Mouse (Mus musculus) ovary, postnatal 14 days (tissue): Measurements from ENCODE around the gene Ptprs.
A peak's percentile ranks its signal among the peaks of the same experiment; 100 is the strongest.

Experiments
- DNase-seq: peaks from one replicate; pipeline ENCODE4 v3.0.0; 2022; ENCODE audit warnings: low spot score

Ptprs gene

DNA sequence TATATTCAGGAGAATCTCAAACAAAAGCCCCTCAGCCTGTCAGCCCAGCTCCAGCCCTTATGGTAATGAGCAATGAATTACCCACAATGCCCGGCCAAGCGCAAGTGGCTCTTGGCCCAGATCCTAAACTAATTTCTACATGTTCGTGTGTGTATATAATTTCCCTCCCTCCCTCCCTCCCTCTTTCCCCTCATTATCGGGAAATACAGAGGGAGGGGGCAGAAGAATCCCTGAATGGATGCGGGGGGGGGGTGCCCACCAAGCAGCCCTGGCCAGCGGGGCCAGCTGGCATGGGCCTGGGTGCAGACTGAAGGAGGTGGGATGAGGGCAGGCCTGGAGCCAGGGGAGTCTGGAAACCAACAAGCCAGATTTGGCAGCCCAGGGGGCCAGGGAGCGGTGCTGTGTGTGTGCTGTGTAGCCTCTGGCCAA, 8.8 kb downstream of the Ptprs start:
- peak; percentile 63 for DNase-seq

- no peak for DNase-seq
Measured at GRCm38 (mm10) chr17:56466747-56467146, 9.5 kb downstream of the Ptprs start.

GRCm38 (mm10) chr17:56464817-56465216, 11.5 kb downstream of the Ptprs start:
- DNase-seq = no peak

DNA sequence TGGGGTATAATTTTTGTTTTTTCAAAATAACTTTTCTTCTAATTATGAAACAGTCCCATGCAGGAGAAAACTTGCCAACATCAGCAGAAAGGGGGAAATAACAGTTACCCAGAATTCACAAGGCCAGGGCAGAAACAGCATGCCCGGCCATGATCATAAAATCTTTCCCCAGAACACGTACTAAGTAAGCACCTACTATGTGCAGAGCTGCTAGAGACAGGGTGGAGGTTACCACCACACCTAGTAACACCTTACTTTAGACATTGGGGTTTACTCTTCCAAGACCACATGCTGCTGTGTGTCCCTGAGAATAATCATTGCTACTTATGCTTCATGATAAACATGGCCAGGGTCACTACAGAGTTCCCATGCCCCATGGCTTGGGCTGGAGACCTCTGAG, 11.9 kb downstream of the Ptprs start:
- no peak for DNase-seq

DNA sequence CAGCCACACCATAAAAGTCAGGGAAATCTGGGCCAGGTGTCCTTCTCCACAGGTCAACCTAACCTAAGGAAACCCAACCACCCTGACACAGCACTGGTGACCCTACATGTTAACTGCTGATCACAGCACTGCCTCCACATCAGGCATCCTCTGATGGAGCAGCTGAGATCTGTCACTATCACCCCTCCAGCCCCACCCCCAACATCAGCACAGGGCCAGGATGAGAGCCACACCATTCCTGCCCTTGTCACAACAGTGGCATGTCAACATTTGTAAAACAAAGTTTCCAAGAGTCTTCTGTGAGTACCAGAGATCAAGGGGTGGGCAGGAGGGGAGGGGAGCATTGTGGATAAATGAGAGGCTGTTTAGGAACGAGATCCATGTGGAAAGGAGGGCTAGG, 12.8 kb downstream of the Ptprs start:
- no peak for DNase-seq

GRCm38 (mm10) chr17:56462835-56463455, 13.3 kb downstream of the Ptprs start:
- DNase-seq = no peak

- peak; percentile 97 for DNase-seq
Measured at GRCm38 (mm10) chr17:56461771-56462743, 14.2 kb downstream of the Ptprs start.

DNA sequence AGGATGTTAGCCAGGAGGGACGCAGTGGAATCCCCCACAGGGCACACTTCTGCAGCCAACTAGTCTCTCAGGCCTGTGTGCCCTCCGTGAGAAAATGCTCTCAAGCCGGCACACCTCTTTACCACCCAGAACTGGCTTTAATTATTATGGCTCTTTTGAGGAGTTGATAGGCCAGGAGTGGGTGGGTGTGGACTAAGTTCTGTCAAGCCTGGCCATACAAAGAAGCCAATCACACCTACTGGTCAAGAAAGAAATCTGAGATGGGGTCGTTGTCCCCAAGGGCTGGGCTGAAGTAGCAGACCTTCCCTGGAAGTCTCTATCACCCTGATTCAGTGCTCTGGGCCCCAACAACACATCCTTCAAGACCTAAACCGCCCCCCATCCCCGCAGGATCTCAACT, 15.4 kb downstream of the Ptprs start:
- no peak for DNase-seq

DNA sequence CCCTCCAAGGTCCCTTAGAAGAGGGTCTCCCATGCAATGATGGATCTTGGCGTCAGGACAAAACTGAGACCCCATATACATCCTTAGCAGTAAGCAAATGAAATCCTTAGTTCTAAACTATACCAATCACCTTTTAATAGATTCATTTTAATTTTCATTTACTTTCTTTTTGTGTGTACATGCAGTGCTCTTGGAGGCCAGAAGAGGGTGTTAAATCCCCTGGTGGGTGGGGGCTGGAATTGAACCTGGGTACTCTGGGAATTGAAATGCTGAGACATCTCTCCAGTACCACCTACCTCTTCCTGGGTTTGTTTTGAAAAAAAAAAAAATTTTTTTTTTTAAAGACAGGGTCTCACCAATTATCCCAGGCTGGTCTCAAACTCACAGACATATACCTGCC, 18.8 kb downstream of the Ptprs start:
- DNase-seq = no peak

GRCm38 (mm10) chr17:56456353-56456752, 19.9 kb downstream of the Ptprs start:
- DNase-seq = no peak

GRCm38 (mm10) chr17:56453689-56454088, 22.6 kb downstream of the Ptprs start:
- DNase-seq = no peak

DNA sequence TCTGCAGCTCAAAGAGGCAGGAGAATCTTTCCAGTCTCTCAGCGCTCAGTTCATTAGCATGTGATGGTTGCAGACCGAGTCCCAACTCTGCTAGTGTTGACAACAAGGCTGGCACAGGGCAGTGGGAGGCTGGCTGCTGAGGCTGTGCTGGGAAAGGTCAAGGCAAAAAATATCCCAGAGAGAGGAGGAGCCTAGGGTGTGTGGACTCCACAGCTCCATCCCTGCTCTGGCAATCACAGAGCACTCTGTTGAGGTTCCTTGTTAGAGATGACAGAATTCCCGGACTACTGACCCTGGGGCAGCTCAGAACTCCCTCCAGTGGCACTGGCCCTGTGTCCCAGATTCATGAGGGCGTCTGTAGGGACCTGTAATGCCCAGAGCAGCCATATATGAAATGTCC, 23.0 kb downstream of the Ptprs start:
- no peak for DNase-seq

DNA sequence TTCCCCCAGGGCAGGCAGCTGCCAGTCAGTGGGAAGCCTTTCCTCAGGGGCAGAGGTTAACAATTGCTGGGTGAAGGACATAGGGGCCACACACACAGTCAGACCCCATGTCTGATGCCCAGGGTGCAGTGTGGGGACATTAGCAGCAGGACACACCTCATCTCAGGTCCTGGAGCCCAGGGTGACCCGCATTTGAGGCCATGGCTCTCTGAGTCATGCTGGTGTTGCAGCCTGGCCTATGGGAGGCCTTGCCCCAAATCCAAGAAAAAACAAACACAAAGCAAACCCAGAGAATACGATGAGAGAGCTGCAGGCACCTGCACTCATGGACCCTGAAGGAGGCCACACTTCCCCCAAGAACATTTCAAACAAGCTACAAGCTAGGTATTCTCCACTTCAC, 28.6 kb downstream of the Ptprs start:
- DNase-seq = no peak

DNA sequence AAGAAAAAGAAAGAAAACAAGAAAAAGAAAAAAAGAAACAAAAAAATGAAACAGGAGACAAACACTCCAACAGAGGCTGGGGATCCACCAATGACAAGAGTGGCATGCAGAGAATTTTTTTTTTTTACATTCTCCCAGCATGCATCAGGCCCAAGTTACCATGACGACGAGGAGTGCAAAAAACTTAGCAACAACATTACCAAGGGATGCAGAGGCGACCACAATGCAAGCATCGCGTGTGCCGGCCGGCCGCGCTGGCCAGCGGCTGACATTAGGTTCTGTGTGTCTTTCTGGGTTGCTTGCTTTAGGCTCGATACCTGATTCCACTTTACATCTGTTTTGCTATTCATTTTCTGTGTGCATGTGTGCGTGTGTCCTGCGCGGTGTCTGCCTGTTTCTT, 30.9 kb downstream of the Ptprs start:
- DNase-seq = no peak

DNA sequence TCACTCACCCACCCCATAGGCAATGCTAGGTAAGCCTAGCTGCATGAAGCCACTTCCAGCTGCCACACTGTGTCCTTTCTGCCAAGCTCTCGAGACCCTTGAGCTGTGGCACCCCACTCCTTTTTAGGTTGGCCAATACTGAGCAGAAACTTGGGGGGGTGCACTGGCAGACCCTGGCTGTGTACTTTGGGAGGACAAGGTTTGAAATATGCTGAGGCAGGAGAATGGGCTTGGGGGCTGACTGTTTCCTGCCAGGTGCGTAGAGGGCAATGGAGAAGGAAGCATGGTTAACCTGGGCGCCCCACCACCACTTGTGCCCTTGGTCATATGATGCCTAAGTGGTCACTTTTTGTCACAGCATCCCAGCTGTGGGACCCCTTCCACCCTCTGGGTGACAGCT, 31.5 kb downstream of the Ptprs start:
- DNase-seq = no peak

DNA sequence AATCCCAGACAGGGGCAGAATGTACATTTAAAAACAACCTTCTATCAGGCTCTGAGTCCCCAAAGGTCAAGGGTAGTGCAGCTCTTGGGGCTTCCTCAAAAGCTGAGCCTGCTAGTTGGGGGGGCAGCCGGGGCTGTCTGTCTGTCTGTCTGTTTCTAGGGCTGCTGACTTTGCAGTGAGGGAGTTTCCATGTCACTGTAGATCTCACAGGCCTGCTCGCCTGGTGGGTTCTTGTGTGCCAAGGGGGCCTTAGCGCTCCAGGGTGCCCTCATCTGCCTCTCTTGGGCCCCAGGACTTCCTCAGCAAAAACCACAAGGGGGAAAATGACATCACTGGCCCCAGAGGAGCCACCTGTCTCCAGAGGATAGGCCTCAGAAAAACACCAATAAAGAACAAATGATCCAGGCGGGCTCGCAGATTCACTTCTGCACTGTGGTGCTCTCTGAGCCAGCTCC, 32.9 kb downstream of the Ptprs start:
- no peak for DNase-seq

- DNase-seq = no peak
Measured at GRCm38 (mm10) chr17:56442316-56442715, 34.0 kb downstream of the Ptprs start.

DNA sequence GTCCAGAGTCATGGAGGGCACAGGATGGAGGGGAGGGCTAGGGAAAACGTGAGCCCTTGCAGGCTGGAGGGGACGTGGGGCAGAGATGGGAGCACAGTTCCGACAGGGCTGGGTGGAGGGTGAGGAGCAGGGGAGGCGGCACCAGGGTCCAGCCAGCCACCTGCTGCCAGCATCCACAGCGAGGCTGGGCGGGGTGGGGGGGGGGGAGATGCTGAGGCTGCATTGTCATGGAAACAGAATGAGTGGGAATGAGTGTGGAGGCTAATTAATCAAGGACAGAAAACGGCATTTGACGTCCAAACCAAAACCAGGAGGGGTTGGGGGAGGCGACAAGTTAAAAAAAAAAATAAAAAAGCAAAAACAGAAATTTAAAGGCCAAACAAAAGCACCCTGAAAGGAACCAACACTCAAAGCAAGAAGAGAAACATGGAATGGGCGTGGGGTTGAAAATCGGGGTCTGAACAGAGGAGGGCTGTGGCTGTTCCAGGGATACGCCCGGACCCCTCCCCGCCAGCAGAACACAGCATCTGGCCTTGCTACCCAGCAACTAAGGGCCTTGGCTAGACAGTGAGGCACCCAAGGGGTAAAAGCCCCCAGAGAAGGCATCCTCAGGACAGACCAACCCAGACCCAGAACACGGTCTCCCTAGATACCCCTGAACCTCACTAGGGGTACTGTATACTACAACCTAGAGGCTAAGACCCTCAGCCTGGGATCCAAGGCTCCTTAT, 36.4 kb downstream of the Ptprs start:
- DNase-seq = no peak

GRCm38 (mm10) chr17:56431582-56431981, 44.7 kb downstream of the Ptprs start:
- DNase-seq = no peak

GRCm38 (mm10) chr17:56427857-56428256, 48.4 kb downstream of the Ptprs start:
- no peak for DNase-seq

GRCm38 (mm10) chr17:56425941-56426340, 50.3 kb downstream of the Ptprs start:
- DNase-seq = no peak

DNA sequence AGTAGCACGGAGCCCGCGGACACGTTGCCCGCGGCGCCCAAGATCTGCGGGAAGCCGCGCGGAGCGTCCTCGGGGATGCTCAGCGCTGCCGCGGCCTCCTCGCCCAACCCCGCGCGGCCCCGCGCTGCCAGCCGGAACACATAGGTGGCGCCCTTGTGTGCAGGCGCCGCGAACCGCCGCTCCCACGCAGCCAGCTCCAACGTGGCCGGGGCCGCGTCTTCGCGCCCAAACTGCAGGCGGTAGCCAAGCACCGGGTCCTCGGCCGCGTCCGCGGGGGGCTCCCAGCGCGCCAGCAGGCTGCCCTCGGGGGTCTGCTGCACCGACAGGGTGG, 50.7 kb downstream of the Ptprs start:
- DNase-seq = peak; percentile 81
